12 mouse cellular contexts compared by ENCODE assay signal in the genomic region with DNA sequence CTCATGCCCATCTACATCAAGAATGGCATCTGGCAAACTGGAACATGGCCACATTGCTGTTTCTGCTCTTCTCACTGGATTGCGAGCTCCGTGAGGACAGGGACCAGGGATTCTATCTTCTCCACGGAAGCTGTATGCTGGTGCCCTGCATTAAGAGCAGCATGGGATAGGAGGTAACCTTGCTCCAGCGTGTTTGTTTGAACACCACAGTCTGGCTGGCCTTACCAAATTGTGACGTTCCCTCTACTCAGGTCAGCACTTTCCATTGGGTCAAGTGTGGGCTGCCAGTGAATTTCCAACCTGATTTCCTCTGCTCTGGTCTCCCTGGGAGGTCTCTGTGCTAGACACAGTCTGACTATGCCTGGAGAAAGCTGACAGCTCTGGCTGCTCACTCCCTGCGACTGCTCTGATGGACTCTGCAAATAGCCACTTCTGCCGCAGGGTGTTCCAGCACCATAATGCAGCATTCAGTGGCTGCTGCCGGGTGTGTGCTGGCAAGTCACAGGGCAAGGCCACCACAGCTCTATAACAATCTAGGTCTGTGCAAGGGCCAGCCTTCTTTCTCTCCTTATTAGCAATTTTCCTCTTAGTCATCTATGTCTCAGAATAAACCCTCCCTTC.
DNase-seq lines count a peak whose midpoint lies in the region; ATAC-seq and TF ChIP-seq lines count a peak whose summit lies in the region.
"Had no signal": no experiment of that assay in that cellular context is flagged by ENCODE, and none has a peak within 500 bp of the region (broad histone marks: within the 10 kb centered on the region; RNA-seq: fewer than 3 reads in every experiment).

No protein-coding gene starts in this region.

- H3K4me1 ChIP-seq in midbrain, postnatal 0 days (ENCODE audit: insufficient read depth, low read length): no peaks in the 10 kb centered on the region
- H3K4me1 ChIP-seq in midbrain, embryonic 11.5 days (ENCODE audit: control insufficient read depth, insufficient read depth, low read length): no peaks in the 10 kb centered on the region
- peaks cover 27% of the 10 kb centered on the region for H3K4me1 ChIP-seq in stomach, embryonic 16.5 days (ENCODE audit: control insufficient read depth, insufficient read depth, low read length)
- H3K4me1 ChIP-seq: midbrain, embryonic 12.5 days had no signal

- H3K4me3 ChIP-seq in midbrain, postnatal 0 days (ENCODE audit: low read depth, low read length): no peak overlapping the region
- no peak overlapping the region for H3K4me3 ChIP-seq in midbrain, embryonic 11.5 days (ENCODE audit: low read depth, low read length)
- H3K4me3 ChIP-seq in stomach, embryonic 16.5 days (replicated peaks; ENCODE audit: low read length): no peak overlapping the region
- H3K4me3 ChIP-seq: liver, embryonic 13.5 days; midbrain, embryonic 12.5 days had no signal

- no peaks in the 10 kb centered on the region for H3K36me3 ChIP-seq in midbrain, postnatal 0 days (ENCODE audit: insufficient read depth, low read length)
- no peaks in the 10 kb centered on the region for H3K36me3 ChIP-seq in midbrain, embryonic 11.5 days (ENCODE audit: control insufficient read depth, insufficient read depth, low read length)
- no peaks in the 10 kb centered on the region for H3K36me3 ChIP-seq in stomach, embryonic 16.5 days (ENCODE audit: control insufficient read depth, insufficient read depth, low read length)
- H3K36me3 ChIP-seq: liver, embryonic 13.5 days; midbrain, embryonic 12.5 days had no signal

- no peak overlapping the region for H3K27ac ChIP-seq in midbrain, postnatal 0 days (ENCODE audit: low read depth, low read length)
- no peak overlapping the region for H3K27ac ChIP-seq in midbrain, embryonic 11.5 days (ENCODE audit: low read depth, low read length)
- H3K27ac ChIP-seq in stomach, embryonic 16.5 days (ENCODE audit: low read length): no peak overlapping the region
- H3K27ac ChIP-seq: liver, embryonic 13.5 days; midbrain, embryonic 12.5 days had no signal

- no peak overlapping the region for H3K4me2 ChIP-seq in midbrain, postnatal 0 days (ENCODE audit: low read depth, low read length, poor library complexity, severe bottlenecking)
- H3K4me2 ChIP-seq in midbrain, embryonic 11.5 days: no peak overlapping the region
- H3K4me2 ChIP-seq in stomach, embryonic 16.5 days (ENCODE audit: low read depth, low read length): no peak overlapping the region
- H3K4me2 ChIP-seq: liver, embryonic 13.5 days; midbrain, embryonic 12.5 days had no signal

- no peak for TF ChIP-seq CTCF in midbrain, postnatal 0 days (IDR thresholded peaks at IDR 0.05)

- no peaks in the 10 kb centered on the region for H3K27me3 ChIP-seq in midbrain, postnatal 0 days (ENCODE audit: insufficient read depth, low read length)
- H3K27me3 ChIP-seq in midbrain, embryonic 11.5 days (ENCODE audit: control insufficient read depth, insufficient read depth, low read length): peaks cover 3% of the 10 kb centered on the region; the same call in 1 of the 2 replicates
- no peaks in the 10 kb centered on the region; the same call in 1 of the 2 replicates for H3K27me3 ChIP-seq in stomach, embryonic 16.5 days (ENCODE audit: control insufficient read depth, insufficient read depth, low read length)
- H3K27me3 ChIP-seq: liver, embryonic 13.5 days had no signal

- H3K9me3 ChIP-seq in midbrain, postnatal 0 days (ENCODE audit: low read length): no peaks in the 10 kb centered on the region
- no peaks in the 10 kb centered on the region for H3K9me3 ChIP-seq in midbrain, embryonic 11.5 days (ENCODE audit: control insufficient read depth, low read length)
- H3K9me3 ChIP-seq in stomach, embryonic 16.5 days (replicated peaks; ENCODE audit: control insufficient read depth, low read length): no peaks in the 10 kb centered on the region
- H3K9me3 ChIP-seq: liver, embryonic 13.5 days; midbrain, embryonic 12.5 days had no signal

- no peak for ATAC-seq in midbrain, postnatal 0 days (ENCODE audit: low FRiP score)
- ATAC-seq in midbrain, embryonic 11.5 days (ENCODE audit: low FRiP score): no peak
- ATAC-seq in stomach, embryonic 16.5 days (ENCODE audit: insufficient read depth, low FRiP score): peak; percentile 64; the same call in 1 of the 2 replicates

- 64% methylated on average over 8 of the region's 8 CpGs for WGBS in midbrain, postnatal 0 days
- 70% methylated on average over 8 of the region's 8 CpGs for WGBS in midbrain, embryonic 11.5 days
- WGBS in stomach, embryonic 16.5 days: 47% methylated on average over 8 of the region's 8 CpGs

- no peak overlapping the region for H3K9ac ChIP-seq in midbrain, postnatal 0 days (replicated peaks; ENCODE audit: low read length, poor library complexity, severe bottlenecking)
- no peak overlapping the region for H3K9ac ChIP-seq in midbrain, embryonic 11.5 days (ENCODE audit: low read length)
- no peak overlapping the region for H3K9ac ChIP-seq in stomach, embryonic 16.5 days (ENCODE audit: low read length)
- H3K9ac ChIP-seq: liver, embryonic 13.5 days; midbrain, embryonic 12.5 days had no signal

- peak; percentile 41 to 42 for DNase-seq in cerebellum, postnatal 10 days
- no peak for DNase-seq in cerebellum, postnatal 14 days
- DNase-seq in kidney, adult 18-20 months: peak; percentile 21
- no peak for DNase-seq in kidney, postnatal 4 days
- DNase-seq in midbrain, postnatal 0 days (ENCODE audit: low spot score): peak; percentile 12
- DNase-seq in midbrain, embryonic 11.5 days (ENCODE audit: low spot score, missing footprints): no peak
- no peak for DNase-seq in urinary bladder, postnatal 36 days (ENCODE audit: low spot score in 2 of 2)
- DNase-seq: gastrocnemius, postnatal 14 days; liver, embryonic 13.5 days; thymus, postnatal 4 days had no signal

Comparison
In these comparisons a context has a peak if more than half of its experiments do, and no peak if none do; other contexts are left out.
1. DNase-seq: peak in cerebellum, postnatal 10 days (2 of 2), kidney, adult 18-20 months (single experiment) and midbrain, postnatal 0 days (single experiment); none in cerebellum, postnatal 14 days (0 of 2), kidney, postnatal 4 days (0 of 2), midbrain, embryonic 11.5 days (single experiment) and urinary bladder, postnatal 36 days (0 of 2).